Comparison of ENCODE assay signal across 1 mouse cellular context in the genomic region with DNA sequence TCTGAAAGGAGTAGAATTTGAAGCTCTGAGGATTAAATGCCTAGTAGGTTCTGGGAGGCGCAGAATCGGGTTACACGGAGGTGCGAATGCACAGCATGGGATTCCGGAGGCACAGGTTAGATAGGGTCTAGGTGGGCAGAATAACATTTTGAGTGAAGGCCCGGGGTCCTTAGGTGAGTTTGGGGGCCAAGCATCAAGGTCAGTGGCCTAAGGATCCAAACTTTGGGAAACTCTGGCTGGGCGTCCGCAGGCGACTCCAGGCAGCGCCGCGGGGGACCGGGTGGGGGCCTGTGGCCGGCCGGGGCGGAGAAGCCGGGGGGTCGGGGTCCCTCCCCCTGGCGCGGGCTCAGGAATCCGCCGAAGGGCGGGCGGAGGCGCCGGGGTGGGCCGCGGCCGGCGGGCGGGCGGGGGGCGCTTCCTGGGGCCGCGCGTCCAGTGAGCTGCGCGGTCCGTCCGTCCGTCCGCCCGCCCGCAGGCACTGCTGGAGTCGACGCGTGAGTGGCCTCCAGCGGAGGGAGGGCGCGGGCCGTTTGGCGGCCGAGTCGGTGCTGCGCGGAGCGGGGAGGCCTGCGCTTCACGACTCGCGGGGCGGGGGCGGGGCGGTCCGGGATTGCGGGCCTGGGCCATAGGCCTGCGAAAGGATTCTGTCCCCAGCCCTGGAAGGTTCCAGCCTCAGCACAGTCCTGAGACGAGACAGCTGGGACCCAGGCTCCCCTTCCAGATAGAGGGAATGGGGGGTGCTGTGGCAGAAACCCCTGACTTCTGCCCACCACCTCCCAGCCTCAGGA.
TF ChIP-seq lines count a peak whose summit lies in the region.

No protein-coding gene starts in this region.

TF ChIP-seq in ES-E14, 5 proteins besides CTCF, POLR2A, EP300 and RAD21:
- TF ChIP-seq ZC3H11A (IDR thresholded peaks at IDR 0.05; ENCODE audit: borderline replicate concordance, low read depth, low read length) (no peak), CHD2 (IDR thresholded peaks at IDR 0.05; ENCODE audit: low read depth, low read length) (no peak), HCFC1 (IDR thresholded peaks at IDR 0.05; ENCODE audit: borderline replicate concordance, insufficient read depth, low read length) (no peak), MAFK (IDR thresholded peaks at IDR 0.05; ENCODE audit: insufficient read depth, low read depth, low read length) (no peak), ZNF384 (IDR thresholded peaks at IDR 0.05; ENCODE audit: low read depth, low read length) (no peak)
